Mouse (Mus musculus) megakaryocyte, adult 5-6 weeks (primary cell): ENCODE measurements around the gene Llph. TPM values are rescaled to one million over a fixed set of nuclear protein-coding genes. Genes with fewer than 3 reads are reported as not detected.
A peak's percentile ranks its signal among the peaks of the same experiment; 100 is the strongest.

Source experiments
- ATAC-seq: 2 replicates; pipeline ENCODE4 v1.8.0; 2016; ENCODE audit warnings: mild to moderate bottlenecking, inconsistent platforms; ENCODE audit not compliant: poor library complexity, severe bottlenecking
- total RNA-seq, 2 experiments: library from RNA; stranded (forward) in 1 of 2; stranded (reverse) in 1 of 2; fragments of 153-499, 151-499 nt in 1 of 2; fragments of 221-1000, 200-1000 nt in 1 of 2; gene quantifications; 2 replicates each; pipeline versions ENCODE4 v1.2.3 to v1.2.4; 2015 to 2017

The Llph gene
- total RNA-seq, 2 experiments from 2014 or later = 48.6 to 49.0 TPM

- no peak for ATAC-seq
Observed at GRCm38 (mm10) chr10:120218996-120219395, 7.9 kb upstream of the Llph start.

DNA sequence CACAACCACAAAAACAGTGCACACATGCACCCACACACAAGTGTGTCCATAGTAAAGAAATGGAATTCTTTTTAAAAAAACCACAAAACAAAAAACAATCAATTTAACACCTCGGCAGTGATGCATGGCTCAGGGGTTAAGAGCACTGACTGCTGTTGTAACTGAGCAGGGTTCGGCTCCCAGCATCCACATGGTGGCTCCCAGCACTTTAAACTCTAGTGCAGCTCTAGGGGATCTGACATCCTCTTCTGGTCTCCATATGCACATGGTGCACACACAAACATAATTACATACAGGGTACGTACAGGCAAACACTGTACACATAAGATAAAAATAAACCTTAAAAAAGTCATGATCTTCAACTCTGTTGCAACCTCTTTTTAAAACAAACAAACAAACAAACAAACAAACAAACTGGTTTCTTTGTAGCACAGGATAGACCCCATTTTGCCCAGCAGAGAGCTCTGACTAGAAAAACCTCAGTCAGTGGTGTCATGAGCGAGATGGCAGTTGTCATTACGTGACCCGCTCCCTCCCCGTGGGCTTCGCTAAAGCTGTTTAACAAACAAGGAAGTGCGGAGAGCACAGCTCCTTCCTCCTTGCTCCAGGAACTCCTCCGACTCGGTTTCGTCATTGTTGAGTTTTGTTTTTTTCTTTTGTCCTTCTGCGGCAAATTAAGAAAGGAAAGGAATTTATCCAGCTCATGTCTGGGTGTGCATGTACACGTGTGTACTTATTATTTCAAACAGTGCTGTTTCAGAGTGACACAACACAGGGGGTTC is 7.1 kb upstream of the Llph start:
- peak; percentile 100 for ATAC-seq

GRCm38 (mm10) chr10:120220776-120221175 is 6.1 kb upstream of the Llph start:
- no peak for ATAC-seq

DNA sequence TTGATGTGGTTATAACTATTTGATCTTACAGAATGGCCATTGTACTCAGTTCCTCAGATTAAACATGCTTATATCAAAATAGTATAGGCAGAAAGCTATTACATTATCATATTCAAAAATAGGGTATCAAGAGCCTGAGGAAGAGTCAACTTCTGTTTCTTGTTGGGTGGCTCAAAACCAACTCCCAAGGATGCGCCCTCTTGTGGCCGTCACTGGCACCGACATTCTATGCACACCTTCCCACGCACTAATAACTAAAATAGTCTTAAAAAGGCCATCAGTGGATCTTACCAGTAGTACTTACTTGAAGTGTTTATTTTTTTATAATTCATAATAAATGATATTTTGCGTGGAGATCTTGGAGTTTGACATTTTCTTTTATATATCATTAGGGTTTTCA is 4.8 kb downstream of the Llph start:
- ATAC-seq = peak; percentile 60

- peak; percentile 67 for ATAC-seq
Observed at GRCm38 (mm10) chr10:120233655-120234367, 6.9 kb downstream of the Llph start.

DNA sequence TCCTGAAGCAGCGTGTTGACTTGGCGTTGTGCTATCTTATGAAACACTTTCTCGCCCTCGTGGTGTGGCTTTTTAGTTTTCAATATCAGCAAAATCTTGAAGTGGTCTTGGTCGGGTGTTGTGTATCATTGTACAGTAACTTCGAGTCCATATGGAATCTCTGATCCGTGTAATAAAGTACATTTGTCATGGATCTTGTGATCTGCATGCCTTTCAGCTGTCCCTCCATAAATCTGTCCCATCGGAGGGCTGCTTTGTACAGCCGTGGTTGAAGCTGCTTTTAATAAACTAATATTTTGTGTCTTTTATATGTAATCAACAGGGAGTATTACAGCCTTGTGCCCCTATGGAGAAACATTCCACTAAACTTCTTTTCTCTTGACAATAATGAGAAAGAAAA is 10.0 kb downstream of the Llph start:
- ATAC-seq = no peak

DNA sequence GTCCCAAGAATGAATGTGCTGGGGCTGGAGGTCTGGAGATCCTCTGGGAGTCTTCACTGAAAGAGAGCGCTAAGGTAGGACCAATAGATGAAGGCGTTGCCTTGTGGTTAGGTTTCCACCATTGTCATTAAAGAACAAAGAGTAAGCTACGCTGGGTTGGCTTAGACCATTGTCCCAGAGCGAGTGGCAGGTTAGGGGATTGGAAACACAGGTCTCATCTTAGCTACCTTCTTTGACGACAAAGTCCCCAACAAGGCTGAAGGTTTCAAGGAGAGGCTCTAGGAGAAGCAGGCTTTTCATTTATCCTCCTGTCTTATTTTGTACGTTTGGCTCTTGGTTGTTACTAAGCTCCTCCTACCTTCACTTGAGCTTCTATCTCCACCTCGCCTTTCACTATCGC is 11.4 kb downstream of the Llph start:
- no peak for ATAC-seq

- no peak for ATAC-seq
Observed at GRCm38 (mm10) chr10:120239476-120239875, 12.6 kb downstream of the Llph start.

- no peak for ATAC-seq
Observed at GRCm38 (mm10) chr10:120242421-120242820, 15.6 kb downstream of the Llph start.

GRCm38 (mm10) chr10:120245681-120246080 is 18.8 kb downstream of the Llph start:
- no peak for ATAC-seq

DNA sequence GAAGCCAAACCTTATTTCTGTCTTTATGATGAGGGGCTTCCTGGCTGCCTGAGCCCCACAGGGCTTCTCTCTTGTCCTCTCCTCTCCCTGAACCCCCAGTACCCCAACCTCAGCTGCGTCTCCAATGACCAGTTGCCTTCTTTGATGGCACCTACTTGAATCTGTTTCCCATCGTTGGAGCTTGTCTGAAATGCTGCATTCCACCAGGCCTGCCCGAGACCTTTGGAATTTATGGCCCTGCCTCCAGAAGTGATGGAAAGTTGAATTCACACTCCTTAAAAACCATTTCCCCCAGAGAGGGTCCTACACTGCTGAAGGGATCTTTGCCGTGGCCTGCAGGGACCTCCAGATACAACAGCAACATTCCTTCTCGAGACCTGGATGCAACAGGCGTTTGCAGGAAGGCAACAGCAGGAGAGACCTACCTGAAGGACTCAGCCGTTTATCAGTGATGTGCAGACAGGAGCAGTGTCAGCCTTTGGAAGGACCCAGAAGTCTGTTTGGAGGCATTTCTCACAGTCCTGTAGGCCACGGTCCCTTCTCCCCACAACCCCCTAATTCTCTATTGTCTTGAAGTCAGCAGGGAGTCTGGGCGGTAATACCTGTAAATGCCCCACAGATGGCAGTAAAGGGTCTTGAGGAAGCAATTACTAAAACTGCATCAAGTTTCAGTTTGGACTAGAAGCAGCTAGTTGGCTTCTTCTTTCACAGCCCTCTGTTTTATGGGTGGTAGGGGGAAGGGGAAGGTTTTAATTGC is 20.3 kb downstream of the Llph start:
- ATAC-seq = peak; percentile 97

DNA sequence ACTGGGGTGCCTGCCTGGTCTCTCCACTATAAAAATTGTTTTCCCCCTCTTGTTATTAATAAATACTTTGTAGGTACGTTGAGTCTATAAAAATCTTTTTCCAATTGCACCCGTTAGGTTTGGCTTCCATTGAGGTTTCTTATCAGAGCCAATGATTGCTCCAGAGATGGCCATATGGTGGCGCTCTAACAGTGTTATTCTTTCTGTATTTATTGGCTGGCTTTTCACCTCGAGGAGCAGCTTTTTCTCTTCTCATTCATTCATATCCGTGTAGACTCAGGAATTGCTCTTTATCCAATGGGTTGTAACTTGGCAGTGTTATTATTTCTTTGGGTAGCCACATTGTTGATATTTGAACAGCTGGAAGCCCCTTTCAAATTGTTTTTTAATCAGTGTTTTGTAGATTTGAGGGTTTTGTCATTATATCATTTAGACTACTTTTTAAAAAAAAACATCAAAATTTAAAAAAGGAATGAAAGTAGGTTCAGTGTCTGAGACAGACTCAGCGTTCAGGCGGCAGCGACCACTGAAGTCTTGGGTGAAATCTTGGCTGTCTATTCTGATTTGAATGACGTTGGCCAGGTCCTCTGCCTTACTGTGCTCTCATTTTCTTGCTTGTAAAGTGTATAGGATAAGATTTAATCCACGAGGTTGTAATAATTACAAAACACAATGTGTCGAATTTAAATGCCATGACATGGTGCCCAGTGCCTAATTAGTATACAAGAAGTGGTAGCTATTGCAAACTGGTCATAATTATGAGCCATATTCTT is 24.2 kb downstream of the Llph start:
- ATAC-seq = no peak

GRCm38 (mm10) chr10:120251791-120252190 is 24.9 kb downstream of the Llph start:
- no peak for ATAC-seq

DNA sequence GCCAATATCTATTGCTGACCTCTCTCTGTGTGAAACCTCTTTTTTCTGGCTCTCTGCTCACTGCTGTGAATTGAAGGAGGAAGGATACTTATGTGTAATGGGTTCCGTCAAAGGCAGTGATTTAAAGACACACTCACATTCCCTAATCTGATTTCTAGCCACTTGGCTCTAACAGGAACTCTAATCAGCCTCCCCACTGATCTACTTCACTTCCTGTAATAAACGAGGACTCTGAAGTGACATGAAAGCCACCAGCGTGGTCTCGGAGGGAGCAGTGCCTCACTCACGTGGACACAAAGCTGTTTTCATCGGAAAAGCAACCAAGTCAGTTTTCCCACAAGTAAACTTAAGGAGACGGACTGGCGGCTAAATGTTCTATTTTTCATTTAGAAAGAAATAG is 25.9 kb downstream of the Llph start:
- ATAC-seq = peak; percentile 22; the same call in 1 of the 2 replicates

- ATAC-seq = peak; percentile 79
Observed at GRCm38 (mm10) chr10:120257231-120257630, 30.4 kb downstream of the Llph start.

DNA sequence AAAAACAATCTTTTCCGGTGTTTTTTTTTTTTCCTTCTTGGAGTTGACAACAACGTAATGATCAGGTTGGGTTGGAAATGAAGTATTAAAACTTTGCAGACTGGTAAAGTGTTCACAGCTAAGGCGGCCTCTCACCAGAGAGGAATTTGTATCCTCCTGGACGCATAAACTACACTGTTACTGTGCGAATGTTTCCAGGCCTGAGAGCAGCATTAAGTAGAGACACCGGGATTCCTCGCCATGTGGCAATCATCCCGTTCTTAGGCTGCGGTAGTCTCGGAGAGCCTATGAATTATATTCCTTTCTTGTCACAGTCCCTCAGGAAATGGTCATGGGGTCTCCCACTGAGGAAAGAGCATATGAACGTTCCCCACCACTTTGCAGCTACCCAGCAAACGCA is 40.9 kb downstream of the Llph start:
- no peak for ATAC-seq

DNA sequence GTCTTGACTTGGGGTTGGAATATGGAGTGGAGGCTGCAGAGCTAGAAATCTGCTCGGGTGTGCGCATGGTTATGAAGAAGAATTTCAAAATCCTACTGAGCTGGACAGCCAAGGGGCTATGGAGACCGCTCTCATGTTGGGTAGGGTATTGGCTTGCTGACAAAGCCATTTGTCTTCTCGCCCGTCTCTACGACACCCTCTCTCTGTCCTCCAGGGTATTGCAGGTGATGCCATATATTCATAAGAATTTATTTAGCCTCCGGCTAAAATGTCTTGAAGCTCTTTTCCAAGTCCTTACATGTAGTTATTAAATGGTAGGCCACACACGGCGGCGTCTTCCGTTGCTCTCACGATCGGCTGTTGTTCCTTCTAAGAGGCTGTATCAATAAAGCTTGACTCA is 43.1 kb downstream of the Llph start:
- no peak for ATAC-seq

- ATAC-seq = peak; percentile 88
Observed at GRCm38 (mm10) chr10:120270777-120271176, 43.9 kb downstream of the Llph start.

DNA sequence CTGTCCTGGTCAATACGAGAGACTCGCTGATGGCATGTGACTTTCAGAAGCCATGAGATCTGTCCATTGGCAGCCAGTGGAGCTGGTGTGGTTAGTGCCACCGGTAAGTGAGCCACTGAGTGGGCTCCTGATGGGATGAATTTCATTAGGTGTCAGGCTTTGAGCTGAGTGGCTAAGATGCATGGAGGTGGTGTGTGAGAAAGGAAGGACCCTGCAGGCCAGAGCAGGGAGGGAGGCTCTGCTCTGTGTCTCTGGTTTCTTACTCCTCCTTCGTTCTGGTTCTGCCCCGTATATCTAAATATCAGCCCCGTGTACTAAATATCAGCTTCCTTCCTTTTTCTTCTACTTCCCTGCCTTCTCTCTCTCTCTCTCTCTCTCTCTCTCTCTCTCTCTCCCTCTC is 44.4 kb downstream of the Llph start:
- ATAC-seq = peak; percentile 23; the same call in 1 of the 2 replicates

- 0 out of 2 replicates have a peak, but pooled peaks have one; percentile 19 for ATAC-seq
Observed at GRCm38 (mm10) chr10:120271879-120272269, 45.0 kb downstream of the Llph start.
